Mouse (Mus musculus) lung, adult 2 months (tissue): ENCODE data around the gene Slc35e2. TPM values are rescaled to one million over a fixed set of nuclear protein-coding genes. Genes with fewer than 3 reads are reported as not detected.

Experiments used
- DNase-seq: peaks from one replicate; pipeline ENCODE4 v3.0.0; 2022
- H3K4me1 ChIP-seq: fragments of 200-500 bp; 2 replicates; pipeline ENCODE4 v1.6.1; 2011; ENCODE audit warnings: low read length; ENCODE audit not compliant: control insufficient read depth, insufficient read depth
- H3K4me3 ChIP-seq: fragments of 200-500 bp; replicated peaks from 2 replicates; pipeline ENCODE3; 2011; ENCODE audit warnings: low read depth, mild to moderate bottlenecking, control low read depth, low read length; ENCODE audit errors: extremely low read depth
- CTCF ChIP-seq: fragments of 200-500 bp; IDR thresholded peaks from 2 replicates; pipeline ENCODE4 v1.5.1; 2011; ENCODE audit warnings: mild to moderate bottlenecking, low read length, control low read depth; ENCODE audit not compliant: insufficient read depth
- POLR2A ChIP-seq: fragments of 200-500 bp; IDR thresholded peaks from 2 replicates; pipeline ENCODE4 v1.6.1; 2011; ENCODE audit warnings: low read depth, mild to moderate bottlenecking, control low read depth, low read length, borderline replicate concordance; ENCODE audit errors: extremely low read depth
- WGBS: fragments of 180-500 bp; shearing (Covaris S2); methylation state at CpG from one replicate; pipeline ENCODE4 v1.1.7; 2018; 5-methylcytosine and 5-hydroxymethylcytosine counted together
- polyA plus RNA-seq: library from polyadenylated mRNA; depleted of rRNA; stranded (reverse); fragments of >200 nt; gene quantifications from 2 replicates; pipeline ENCODE4 v1.2.3, GENCODE M21; 2012; rRNA removed

Gene Slc35e2
- 5.2 and 6.6 TPM in 2 replicates for polyA plus RNA-seq

DNA sequence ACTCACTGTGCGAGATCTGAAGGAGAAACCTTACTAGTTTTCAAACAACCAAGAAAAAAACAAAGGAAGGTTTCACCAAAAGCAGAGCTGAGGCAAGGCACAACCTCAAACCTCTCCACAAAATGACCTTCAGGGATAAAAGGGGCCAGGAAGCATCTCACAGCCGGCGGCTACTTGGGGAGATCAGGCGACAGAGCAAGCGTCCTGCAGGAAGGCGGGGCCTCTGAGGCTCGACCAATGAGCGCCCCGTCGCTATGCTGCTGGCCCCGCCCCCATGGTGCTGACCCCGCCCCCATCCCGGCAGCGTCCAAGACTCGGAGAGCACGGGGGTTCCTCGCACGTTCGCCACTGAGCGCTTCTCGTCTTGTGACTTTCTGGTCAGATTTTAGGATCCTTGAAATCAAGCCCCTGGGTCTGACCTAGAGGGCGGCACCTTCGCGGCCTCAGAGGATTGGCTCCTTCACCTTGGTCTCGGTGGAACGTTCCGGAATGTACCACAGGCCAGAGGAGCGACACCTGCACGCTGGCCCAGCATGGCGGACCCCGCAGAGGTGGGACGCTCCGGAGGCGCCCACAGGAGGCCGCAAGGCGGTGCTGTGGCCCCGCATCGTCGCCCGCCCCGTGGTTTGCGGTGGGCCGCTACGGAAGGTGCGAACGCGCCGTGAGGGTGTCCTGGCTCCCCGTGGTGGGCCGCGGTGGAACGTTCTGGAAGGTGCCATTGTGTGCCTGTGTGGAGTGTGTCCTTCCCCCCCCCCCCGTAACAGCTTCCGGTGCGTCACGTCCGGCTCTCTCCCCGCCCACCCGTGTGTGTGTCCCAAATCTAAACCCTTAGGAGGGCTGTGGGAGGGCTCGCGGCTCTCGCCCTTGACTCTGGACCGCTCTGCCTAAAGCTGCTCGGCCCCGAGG, at the start of gene Slc35e2:
Gene Slc35e2 (plus strand): TSS at position 326 of the 906 bp plus-strand sequence.
- H3K4me1 ChIP-seq = peaks cover 2% of the 10 kb centered on the region; the same call in 1 of the 2 replicates
- TF ChIP-seq CTCF (no peak), POLR2A (peak; percentile 80; the same call in 1 of the 2 replicates)
- H3K4me3 ChIP-seq = peak within 1 kb of the TSS; percentile 96
- DNase-seq = peak; percentile 98
- WGBS = under 1% methylated on average over 64 of the region's 65 CpGs

DNA sequence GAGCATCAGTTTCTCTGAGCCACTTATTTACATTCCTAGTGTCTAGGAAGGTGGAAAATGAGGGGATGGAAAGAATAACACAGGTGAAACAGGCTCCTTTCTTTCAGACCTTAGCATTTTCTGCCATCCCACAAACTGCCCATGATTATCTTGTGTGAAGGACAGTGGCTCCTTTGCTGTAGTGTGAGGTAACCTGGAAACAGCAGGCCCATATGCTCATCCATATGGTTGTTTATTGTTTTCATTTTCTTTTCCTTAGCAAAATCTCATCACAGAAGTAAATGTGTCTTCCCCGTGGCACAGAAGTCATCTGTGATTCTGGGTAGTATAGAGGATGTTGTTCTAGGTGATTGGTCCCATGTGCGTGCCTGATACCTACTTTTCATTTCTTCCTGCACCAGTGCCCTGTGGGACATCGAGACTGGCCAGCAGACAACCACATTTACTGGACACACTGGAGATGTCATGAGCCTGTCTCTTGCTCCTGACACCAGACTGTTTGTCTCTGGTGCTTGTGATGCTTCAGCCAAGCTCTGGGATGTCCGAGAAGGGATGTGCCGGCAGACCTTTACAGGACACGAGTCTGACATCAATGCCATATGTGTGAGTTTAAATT, 48.2 kb upstream of the Slc35e2 start:
- H3K4me3 ChIP-seq = no peak overlapping the region
- DNase-seq = no peak
- WGBS = 89% methylated on average over 6 of the region's 6 CpGs
- no peak for TF ChIP-seq CTCF
- no peak for TF ChIP-seq POLR2A
- no peaks in the 10 kb centered on the region; the same call in 1 of the 2 replicates for H3K4me1 ChIP-seq

- no peak for DNase-seq
- WGBS = 44% methylated on average over 4 of the region's 4 CpGs
- no peak for TF ChIP-seq CTCF
- no peak for TF ChIP-seq POLR2A
- Histone ChIP-seq H3K4me3 (no peak overlapping the region), H3K4me1 (no peaks in the 10 kb centered on the region)
Measured at GRCm38 (mm10) chr4:155554880-155555279, 46.3 kb upstream of the Slc35e2 start.

GRCm38 (mm10) chr4:155555464-155555863, 45.8 kb upstream of the Slc35e2 start:
- no peaks in the 10 kb centered on the region for H3K4me1 ChIP-seq
- 62% methylated on average over 1 of the region's 1 CpGs for WGBS
- no peak overlapping the region for H3K4me3 ChIP-seq
- DNase-seq = no peak
- TF ChIP-seq POLR2A (no peak), CTCF (no peak)

DNA sequence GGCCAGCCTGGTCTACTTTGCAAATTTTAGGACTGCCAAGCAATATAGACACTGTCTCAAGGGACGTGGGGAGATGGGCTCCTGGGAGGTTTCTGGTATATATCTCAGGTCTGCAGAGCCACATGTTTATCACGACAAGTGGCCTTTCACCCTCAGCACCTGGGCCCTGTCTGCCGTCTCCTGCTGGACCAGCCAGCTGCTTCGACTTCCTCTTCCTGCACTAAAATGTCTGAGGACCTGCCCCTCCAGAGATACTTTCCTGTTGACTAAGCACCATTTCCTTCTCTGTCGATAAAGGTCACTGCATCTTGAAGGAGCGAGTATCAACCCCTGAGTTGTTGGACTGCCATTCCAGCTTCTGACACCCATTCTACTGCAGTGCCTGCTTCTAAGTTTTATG, 41.8 kb upstream of the Slc35e2 start:
- Histone ChIP-seq H3K4me1 (peaks cover 12% of the 10 kb centered on the region), H3K4me3 (no peak overlapping the region)
- no peak for DNase-seq
- TF ChIP-seq CTCF = no peak
- no peak for TF ChIP-seq POLR2A
- WGBS = 24% methylated on average over 6 of the region's 6 CpGs

DNA sequence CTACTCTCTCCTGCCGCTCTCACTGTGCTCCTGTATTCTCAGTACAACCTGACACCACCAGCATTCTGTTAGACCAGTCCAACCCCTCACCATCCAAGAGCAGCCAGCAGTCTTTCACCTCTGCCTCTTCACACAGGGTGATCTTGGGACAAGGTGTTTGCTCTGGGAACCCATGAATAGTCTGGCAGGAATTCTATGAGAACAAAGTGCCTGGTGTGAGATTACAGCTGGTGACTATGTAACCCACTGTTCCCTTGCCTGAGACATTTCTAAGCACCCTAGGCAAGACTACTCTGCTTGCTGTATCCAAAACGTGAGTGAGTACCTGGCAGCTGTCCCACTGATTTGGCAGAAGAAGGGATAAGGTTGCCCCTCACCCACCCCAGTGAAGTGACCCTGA, 40.3 kb upstream of the Slc35e2 start:
- Histone ChIP-seq H3K4me1 (peaks cover 16% of the 10 kb centered on the region), H3K4me3 (no peak overlapping the region)
- peak; percentile 21 for DNase-seq
- TF ChIP-seq POLR2A = no peak
- no peak for TF ChIP-seq CTCF
- WGBS = 34% methylated on average over 2 of the region's 2 CpGs

DNA sequence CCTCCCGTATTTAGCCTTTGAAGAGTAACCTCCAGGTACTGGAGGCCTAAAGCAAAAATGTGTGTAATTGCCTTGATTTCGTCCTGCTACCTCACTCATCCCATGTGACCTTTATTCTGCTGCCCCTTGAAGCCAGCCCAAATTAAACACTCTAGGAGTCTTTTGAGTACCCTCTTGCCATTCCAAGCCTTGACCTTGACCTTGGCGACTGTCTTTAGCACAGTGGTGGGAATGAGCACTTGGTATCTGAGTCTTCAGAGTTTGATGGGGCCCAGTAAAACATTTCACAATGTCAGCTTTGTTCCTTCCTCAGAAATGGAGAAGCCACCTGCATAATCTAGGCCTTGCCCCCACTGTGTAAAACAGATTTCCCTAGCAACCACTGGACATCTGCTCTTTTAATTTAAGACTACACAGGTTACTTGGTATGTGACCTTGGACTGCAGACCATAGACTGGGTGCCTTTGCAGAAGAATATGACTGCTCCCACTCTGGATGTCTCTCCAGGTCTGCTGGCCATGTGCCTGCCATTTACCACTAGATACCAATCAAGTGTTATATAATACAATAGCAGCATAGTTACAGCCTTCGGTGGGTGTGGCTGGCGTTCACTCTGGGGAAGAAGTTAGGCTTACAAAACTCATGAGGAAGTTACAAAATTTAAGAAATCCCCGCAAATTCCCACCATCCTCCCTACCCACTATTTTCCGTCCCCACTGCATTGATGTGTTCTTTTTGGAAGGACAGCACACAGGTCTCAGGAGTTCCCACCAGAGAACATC, 39.4 kb upstream of the Slc35e2 start, which contains the start of gene Nadk:
Gene Nadk (plus strand): TSS at position 718 of the 782 bp plus-strand sequence.
- WGBS = 29% methylated on average over 7 of the region's 7 CpGs
- TF ChIP-seq POLR2A (no peak), CTCF (no peak)
- DNase-seq = peak; percentile 37
- Histone ChIP-seq H3K4me3 (peak within 1 kb of the TSS; percentile 79), H3K4me1 (peaks cover 21% of the 10 kb centered on the region)

DNA sequence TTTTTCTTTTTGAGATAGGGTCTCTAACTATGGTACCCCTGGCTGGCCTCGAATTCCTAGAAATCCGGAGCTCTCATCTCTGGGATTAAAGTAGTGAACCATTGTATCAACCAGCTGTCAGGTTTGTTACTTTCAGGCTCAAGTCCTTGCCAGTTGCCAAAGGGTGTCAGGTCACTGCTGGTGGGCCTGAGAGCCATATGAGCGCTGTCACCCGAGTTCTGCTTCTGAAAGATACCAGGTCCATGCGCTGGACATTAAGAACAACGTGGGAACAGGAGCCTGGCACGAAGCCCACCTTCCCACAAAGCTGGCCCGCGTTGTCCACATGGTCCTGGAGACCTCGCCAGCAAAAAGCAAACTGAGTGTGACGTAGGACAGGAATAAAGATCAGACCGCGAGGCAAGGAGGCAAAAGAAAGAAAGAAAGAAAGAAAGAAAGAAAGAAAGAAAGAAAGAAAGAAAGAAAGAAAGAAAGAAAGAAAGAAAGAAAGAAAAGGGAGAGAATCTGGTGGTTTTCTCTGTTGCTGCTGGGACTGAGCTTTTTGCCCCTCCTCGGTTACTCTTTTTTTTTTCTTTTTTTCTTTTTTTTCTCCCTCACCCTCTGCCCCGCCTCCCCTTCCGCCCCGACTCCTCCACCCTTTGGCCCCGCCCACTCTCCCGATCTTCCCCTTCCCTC, 38.4 kb upstream of the Slc35e2 start:
- 2% methylated on average over 19 of the region's 19 CpGs for WGBS
- Histone ChIP-seq H3K4me1 (peaks cover 21% of the 10 kb centered on the region), H3K4me3 (peak overlapping the region; percentile 79)
- DNase-seq = peak; percentile 55
- TF ChIP-seq CTCF (no peak), POLR2A (peak; percentile 10; the same call in 1 of the 2 replicates)
